Mouse (Mus musculus): Measurements from ENCODE around the gene Asap3. TPM values are rescaled to one million over a fixed set of nuclear protein-coding genes. Genes with fewer than 3 reads are reported as not detected.

The Asap3 gene
- polyA plus RNA-seq, 1 experiment from 2014 or later: 5.1 TPM

DNA sequence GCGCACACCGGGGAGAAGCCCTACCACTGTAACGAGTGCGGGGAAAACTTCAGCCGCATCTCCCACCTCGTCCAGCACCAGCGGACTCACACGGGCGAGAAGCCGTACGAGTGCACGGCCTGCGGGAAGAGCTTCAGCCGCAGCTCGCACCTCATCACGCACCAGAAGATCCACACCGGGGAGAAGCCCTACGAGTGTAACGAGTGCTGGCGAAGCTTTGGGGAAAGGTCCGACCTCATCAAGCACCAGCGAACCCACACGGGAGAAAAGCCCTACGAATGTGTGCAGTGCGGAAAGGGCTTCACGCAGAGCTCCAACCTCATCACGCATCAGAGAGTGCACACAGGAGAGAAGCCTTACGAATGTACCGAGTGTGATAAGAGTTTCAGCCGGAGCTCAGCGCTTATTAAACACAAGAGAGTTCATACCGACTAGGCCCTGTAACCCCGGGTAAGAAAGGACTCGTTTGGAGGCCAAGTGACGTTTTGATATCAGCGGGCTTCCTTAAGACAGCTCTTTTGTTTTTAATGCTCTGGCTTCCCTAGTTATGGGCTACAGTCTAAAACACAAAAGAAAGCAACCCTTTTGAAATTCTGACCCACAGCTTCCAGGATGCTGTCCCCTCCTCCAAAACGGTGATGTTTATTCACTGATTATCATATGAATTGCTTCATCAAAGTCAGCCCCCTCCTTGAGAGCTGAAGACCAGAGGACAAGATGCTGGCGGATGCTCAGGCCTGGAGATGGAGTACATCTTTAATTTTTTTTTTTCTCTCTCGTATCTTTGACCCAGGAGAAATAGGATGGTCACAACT lies 84.8 kb downstream of the Asap3 start:
- no peak for ATAC-seq (ENCODE audit: insufficient number of reproducible peaks, insufficient read depth, low FRiP score, low read depth)

DNA sequence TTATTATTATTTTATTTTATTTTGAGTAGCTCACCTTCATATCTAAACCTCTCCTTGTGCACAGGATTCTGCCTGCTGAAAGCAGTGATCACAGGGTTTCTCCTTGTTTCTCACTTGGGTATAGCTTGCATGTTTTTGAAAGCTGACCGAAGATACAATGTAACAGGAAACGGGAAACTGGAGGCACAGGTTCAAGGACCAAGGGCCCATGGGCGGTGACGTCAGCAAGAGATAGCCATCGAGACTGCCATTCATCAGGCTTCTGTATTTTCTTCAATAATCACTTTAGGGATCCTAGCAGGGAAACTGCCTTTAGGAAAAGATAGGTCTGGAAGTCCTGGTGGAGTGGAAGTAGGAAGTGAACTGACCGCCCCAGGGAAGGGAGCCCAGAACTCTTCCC lies 85.5 kb downstream of the Asap3 start:
- Histone ChIP-seq H3K4me2 (replicated peaks; ENCODE audit: low read depth, low read length) (no peak overlapping the region), H3K9ac (replicated peaks; ENCODE audit: low read depth, low read length) (no peak overlapping the region), H3K4me1 (ENCODE audit: control insufficient read depth, insufficient read depth, low read length) (peaks cover 5% of the 10 kb centered on the region; the same call in 1 of the 2 replicates), H3K27ac (ENCODE audit: low read length) (no peak overlapping the region), H3K4me3 (ENCODE audit: low read depth, low read length) (no peak overlapping the region), H3K27me3 (ENCODE audit: control insufficient read depth, insufficient read depth, low read length) (no peaks in the 10 kb centered on the region), H3K9me3 (ENCODE audit: control insufficient read depth, low read depth, low read length) (no peaks in the 10 kb centered on the region), H3K36me3 (ENCODE audit: control insufficient read depth, insufficient read depth, low read length) (peaks cover 59% of the 10 kb centered on the region)
- ATAC-seq (ENCODE audit: insufficient number of reproducible peaks, insufficient read depth, low FRiP score, low read depth): no peak
- WGBS: 89% methylated on average over 6 of the region's 6 CpGs

More for the DNA sequence above, 84.8 kb downstream of the Asap3 start:
- no peak overlapping the region for H3K4me2 ChIP-seq (replicated peaks; ENCODE audit: low read depth, low read length)
- no peak overlapping the region for H3K9ac ChIP-seq (replicated peaks; ENCODE audit: low read depth, low read length)
- H3K4me3 ChIP-seq (ENCODE audit: low read depth, low read length): no peak overlapping the region
- no peak overlapping the region for H3K27ac ChIP-seq (ENCODE audit: low read length)
- 74% methylated on average over 39 of the region's 39 CpGs for WGBS
- H3K9me3 ChIP-seq (ENCODE audit: control insufficient read depth, low read depth, low read length): no peaks in the 10 kb centered on the region
- peaks cover 59% of the 10 kb centered on the region for H3K36me3 ChIP-seq (ENCODE audit: control insufficient read depth, insufficient read depth, low read length)
- H3K4me1 ChIP-seq (ENCODE audit: control insufficient read depth, insufficient read depth, low read length): peaks cover 8% of the 10 kb centered on the region; the same call in 1 of the 2 replicates
- no peaks in the 10 kb centered on the region for H3K27me3 ChIP-seq (ENCODE audit: control insufficient read depth, insufficient read depth, low read length)

Other genes with a start within 250 kb of the Asap3 start
- 47.7 and 48.1 TPM in 2 replicates for gene Gale, start 242.6 kb upstream of the Asap3 start, polyA plus RNA-seq (2014; fragmentation: Nextera tagmentation; extraction: Ambion mirVana)
- gene Lypla2, start 233.7 kb upstream of the Asap3 start, polyA plus RNA-seq (2014; fragmentation: Nextera tagmentation; extraction: Ambion mirVana): 101 and 104 TPM in 2 replicates
- gene Pithd1, start 219.1 kb upstream of the Asap3 start, polyA plus RNA-seq (2014; fragmentation: Nextera tagmentation; extraction: Ambion mirVana): 45.9 and 46.6 TPM in 2 replicates
- gene Eloa, start 184.6 kb upstream of the Asap3 start, polyA plus RNA-seq (2014; fragmentation: Nextera tagmentation; extraction: Ambion mirVana): 39.8 and 43.9 TPM in 2 replicates
- gene Rpl11, start 152.9 kb upstream of the Asap3 start, polyA plus RNA-seq (2014; fragmentation: Nextera tagmentation; extraction: Ambion mirVana): 506 and 533 TPM in 2 replicates
- gene Id3, start 62.9 kb upstream of the Asap3 start, polyA plus RNA-seq (2014; fragmentation: Nextera tagmentation; extraction: Ambion mirVana): 384 and 404 TPM in 2 replicates
- gene E2f2, start 34.0 kb upstream of the Asap3 start, polyA plus RNA-seq (2014; fragmentation: Nextera tagmentation; extraction: Ambion mirVana): 3.5 and 4.4 TPM in 2 replicates
- 19.7 and 19.8 TPM in 2 replicates for gene Tcea3, start 41.4 kb downstream of the Asap3 start, polyA plus RNA-seq (2014; fragmentation: Nextera tagmentation; extraction: Ambion mirVana)
- gene Zfp46, start 78.3 kb downstream of the Asap3 start, polyA plus RNA-seq (2014; fragmentation: Nextera tagmentation; extraction: Ambion mirVana): 24.7 and 25.1 TPM in 2 replicates
- gene Hnrnpr, start 104.6 kb downstream of the Asap3 start, polyA plus RNA-seq (2014; fragmentation: Nextera tagmentation; extraction: Ambion mirVana): 157 and 164 TPM in 2 replicates
- 0.31 and 0.42 TPM in 2 replicates for gene Htr1d, start 217.2 kb downstream of the Asap3 start, polyA plus RNA-seq (2014; fragmentation: Nextera tagmentation; extraction: Ambion mirVana)